9 mouse cellular contexts compared by ENCODE assay signal in genomic region chr10:81041458-81042175, GRCm38 (mm10). TPM values are rescaled to one million over a fixed set of nuclear protein-coding genes. Genes with fewer than 3 reads are reported as not detected.
A peak's percentile ranks its signal among the peaks of the same experiment; 100 is the strongest.
DNase-seq lines count a peak whose midpoint lies in the region; ATAC-seq and TF ChIP-seq lines count a peak whose summit lies in the region.
"Had no signal": no experiment of that assay in that cellular context is flagged by ENCODE, and none has a peak within 500 bp of the region (broad histone marks: within the 10 kb centered on the region; RNA-seq: fewer than 3 reads in every experiment).

No protein-coding gene starts in this region.

- H3K4me2 ChIP-seq in hindbrain, embryonic 12.5 days (replicated peaks): no peak overlapping the region
- H3K4me2 ChIP-seq: embryonic facial prominence, embryonic 12.5 days had no signal

- TF ChIP-seq EP300 in ES-Bruce4 (IDR thresholded peaks at IDR 0.05; ENCODE audit: insufficient read depth, low read depth, low read length): no peak

- H3K9me3 ChIP-seq in hindbrain, embryonic 10.5 days: no peaks in the 10 kb centered on the region
- no peaks in the 10 kb centered on the region for H3K9me3 ChIP-seq in hindbrain, embryonic 12.5 days (replicated peaks)
- no peaks in the 10 kb centered on the region for H3K9me3 ChIP-seq in ES-Bruce4 (replicated peaks; ENCODE audit: control insufficient read depth, insufficient read depth, low read length, poor library complexity, severe bottlenecking)
- H3K9me3 ChIP-seq: embryonic facial prominence, embryonic 12.5 days had no signal

- H3K4me1 ChIP-seq in hindbrain, embryonic 10.5 days (replicated peaks): peaks cover 12% of the 10 kb centered on the region
- peaks cover 7% of the 10 kb centered on the region for H3K4me1 ChIP-seq in hindbrain, embryonic 12.5 days
- H3K4me1 ChIP-seq in ES-Bruce4 (ENCODE audit: control insufficient read depth, insufficient read depth, low read length): no peaks in the 10 kb centered on the region
- 0 out of 2 replicates have a peak, but pooled peaks cover 6% of the 10 kb centered on the region for H3K4me1 ChIP-seq in cerebellum, adult 2 months (ENCODE audit: control insufficient read depth, insufficient read depth, low read length)
- H3K4me1 ChIP-seq: embryonic facial prominence, embryonic 12.5 days had no signal

- no peak overlapping the region for H3K27ac ChIP-seq in hindbrain, embryonic 10.5 days
- no peak overlapping the region for H3K27ac ChIP-seq in hindbrain, embryonic 12.5 days
- H3K27ac ChIP-seq in ES-Bruce4 (ENCODE audit: insufficient read depth, low read length): no peak overlapping the region
- no peak overlapping the region for H3K27ac ChIP-seq in cerebellum, adult 2 months (ENCODE audit: insufficient read depth, low read length)
- H3K27ac ChIP-seq: embryonic facial prominence, embryonic 12.5 days had no signal

- WGBS in hindbrain, embryonic 10.5 days: 37% methylated on average over 13 of the region's 13 CpGs
- WGBS in hindbrain, embryonic 12.5 days: 31% methylated on average over 13 of the region's 13 CpGs
- 26% methylated on average over 13 of the region's 13 CpGs for WGBS in cerebellum, adult 2 months

- no peak overlapping the region for H3K9ac ChIP-seq in hindbrain, embryonic 12.5 days
- H3K9ac ChIP-seq in ES-Bruce4 (ENCODE audit: low read depth, poor library complexity, severe bottlenecking): no peak overlapping the region
- H3K9ac ChIP-seq: embryonic facial prominence, embryonic 12.5 days had no signal

- TF ChIP-seq CTCF in ES-Bruce4 (IDR thresholded peaks at IDR 0.05; ENCODE audit: low read depth, low read length): peak; percentile 94
- TF ChIP-seq CTCF in cerebellum, adult 2 months (IDR thresholded peaks at IDR 0.05; ENCODE audit: borderline replicate concordance, insufficient read depth, low read depth, low read length): peak; percentile 93

- H3K27me3 ChIP-seq in hindbrain, embryonic 10.5 days (ENCODE audit: insufficient read depth, poor library complexity, severe bottlenecking): no peaks in the 10 kb centered on the region
- H3K27me3 ChIP-seq in hindbrain, embryonic 12.5 days: no peaks in the 10 kb centered on the region
- H3K27me3 ChIP-seq in ES-Bruce4 (ENCODE audit: control insufficient read depth, insufficient read depth, low read length, poor library complexity, severe bottlenecking): no peaks in the 10 kb centered on the region
- H3K27me3 ChIP-seq in cerebellum, adult 2 months (ENCODE audit: control insufficient read depth, insufficient read depth, low read length): no peaks in the 10 kb centered on the region
- H3K27me3 ChIP-seq: embryonic facial prominence, embryonic 12.5 days had no signal

- no peak for TF ChIP-seq POLR2A in ES-Bruce4 (IDR thresholded peaks at IDR 0.05; ENCODE audit: insufficient read depth, low read length)
- TF ChIP-seq POLR2A in cerebellum, adult 2 months (IDR thresholded peaks at IDR 0.05; ENCODE audit: borderline replicate concordance, insufficient read depth, low read length): no peak

- no peak overlapping the region for H3K4me3 ChIP-seq in hindbrain, embryonic 10.5 days
- H3K4me3 ChIP-seq in hindbrain, embryonic 12.5 days: no peak overlapping the region
- H3K4me3 ChIP-seq in ES-Bruce4 (ENCODE audit: low read depth, low read length): no peak overlapping the region
- no peak overlapping the region for H3K4me3 ChIP-seq in cerebellum, adult 2 months (replicated peaks; ENCODE audit: insufficient read depth, low read depth, low read length)
- H3K4me3 ChIP-seq: embryonic facial prominence, embryonic 12.5 days had no signal

- DNase-seq in hindbrain, embryonic 10.5 days (ENCODE audit: low spot score): peak; percentile 75
- peak; percentile 72 to 84 for DNase-seq in cerebellum, adult 2 months
- peak; percentile 75 for DNase-seq in gastrocnemius, postnatal 10 days
- peak; percentile 76 to 81 for DNase-seq in layer of hippocampus, postnatal 10 days (ENCODE audit: low spot score in 2 of 2)
- DNase-seq in mesoderm, embryonic 11.5 days (ENCODE audit: low read depth, low spot score): peak; percentile 74
- DNase-seq in testis, postnatal 10 days (ENCODE audit: low spot score): peak; percentile 84

- peaks cover 44% of the 10 kb centered on the region for H3K36me3 ChIP-seq in hindbrain, embryonic 10.5 days
- peaks cover 41% of the 10 kb centered on the region for H3K36me3 ChIP-seq in hindbrain, embryonic 12.5 days
- peaks cover 24% of the 10 kb centered on the region for H3K36me3 ChIP-seq in ES-Bruce4 (ENCODE audit: control insufficient read depth, insufficient read depth, low read length, poor library complexity, severe bottlenecking)

- no peak for ATAC-seq in hindbrain, embryonic 12.5 days (ENCODE audit: low FRiP score)

RNA-seq across cellular contexts. Expression of gene Slc39a3, which starts 4.4 kb away (rescaled TPM):
- polyA plus RNA-seq in hindbrain, embryonic 10.5 days (2016; fragmentation: Nextera tagmentation; extraction: Ambion mirVana): 16.9 and 26.7 TPM in 2 replicates
- polyA plus RNA-seq in hindbrain, embryonic 12.5 days (2016; fragmentation: Nextera tagmentation; extraction: Ambion mirVana): 33.8 and 37.0 TPM in 2 replicates
- 2.8 and 4.5 TPM in 2 replicates for polyA plus RNA-seq in ES-Bruce4 (2011; ENCODE audit: insufficient read depth, insufficient read length, low read depth, missing spikeins)
- 75.2 and 77.0 TPM in 2 replicates for polyA plus RNA-seq in cerebellum, adult 2 months (2012; rRNA removed)
- total RNA-seq in gastrocnemius, postnatal 10 days (2021): 10 to 100 TPM; 11.5 to 13.3 TPM
- 10 to 100 TPM; 57.3 to 66.0 TPM for total RNA-seq in layer of hippocampus, postnatal 10 days (2021)

RNA-seq across cellular contexts. Expression of gene Diras1, which starts 16.2 kb away (rescaled TPM):
- 4.6 and 9.8 TPM in 2 replicates for polyA plus RNA-seq in hindbrain, embryonic 10.5 days (2016; fragmentation: Nextera tagmentation; extraction: Ambion mirVana)
- polyA plus RNA-seq in hindbrain, embryonic 12.5 days (2016; fragmentation: Nextera tagmentation; extraction: Ambion mirVana): 16.4 and 16.7 TPM in 2 replicates
- 0.27 and 0.90 TPM in 2 replicates for polyA plus RNA-seq in ES-Bruce4 (2011; ENCODE audit: insufficient read depth, insufficient read length, low read depth, missing spikeins)
- 126 and 136 TPM in 2 replicates for polyA plus RNA-seq in cerebellum, adult 2 months (2012; rRNA removed)
- total RNA-seq in gastrocnemius, postnatal 10 days (2021): under 1 TPM; 0.27 to 0.87 TPM
- total RNA-seq in layer of hippocampus, postnatal 10 days (2021): 100 to 1,000 TPM in 1 of 2 experiments, 10 to 100 TPM in 1; 92.4 to 110 TPM

RNA-seq across cellular contexts. Expression of gene Sgta, which starts 18.4 kb away (rescaled TPM):
- polyA plus RNA-seq in hindbrain, embryonic 10.5 days (2016; fragmentation: Nextera tagmentation; extraction: Ambion mirVana): 276 and 320 TPM in 2 replicates
- 259 and 269 TPM in 2 replicates for polyA plus RNA-seq in hindbrain, embryonic 12.5 days (2016; fragmentation: Nextera tagmentation; extraction: Ambion mirVana)
- polyA plus RNA-seq in ES-Bruce4 (2011; ENCODE audit: insufficient read depth, insufficient read length, low read depth, missing spikeins): 107 and 110 TPM in 2 replicates
- polyA plus RNA-seq in cerebellum, adult 2 months (2012; rRNA removed): 231 and 240 TPM in 2 replicates
- 10 to 100 TPM; 82.2 to 84.4 TPM for total RNA-seq in gastrocnemius, postnatal 10 days (2021)
- 100 to 1,000 TPM; 176 to 186 TPM for total RNA-seq in layer of hippocampus, postnatal 10 days (2021)

RNA-seq across cellular contexts. Expression of gene Gng7, which starts 26.9 kb away (rescaled TPM):
- 7.1 and 8.6 TPM in 2 replicates for polyA plus RNA-seq in hindbrain, embryonic 10.5 days (2016; fragmentation: Nextera tagmentation; extraction: Ambion mirVana)
- polyA plus RNA-seq in hindbrain, embryonic 12.5 days (2016; fragmentation: Nextera tagmentation; extraction: Ambion mirVana): 10.1 and 10.7 TPM in 2 replicates
- 4.1 TPM in 2 replicates for polyA plus RNA-seq in ES-Bruce4 (2011; ENCODE audit: insufficient read depth, insufficient read length, low read depth, missing spikeins)
- polyA plus RNA-seq in cerebellum, adult 2 months (2012; rRNA removed): 21.0 and 23.0 TPM in 2 replicates
- 1 to 10 TPM; 1.7 to 2.0 TPM for total RNA-seq in gastrocnemius, postnatal 10 days (2021)
- total RNA-seq in layer of hippocampus, postnatal 10 days (2021): 100 to 1,000 TPM; 145 to 156 TPM

RNA-seq across cellular contexts. Expression of gene Thop1, which starts 28.2 kb away (rescaled TPM):
- 85.4 and 106 TPM in 2 replicates for polyA plus RNA-seq in hindbrain, embryonic 10.5 days (2016; fragmentation: Nextera tagmentation; extraction: Ambion mirVana)
- 57.5 and 58.0 TPM in 2 replicates for polyA plus RNA-seq in hindbrain, embryonic 12.5 days (2016; fragmentation: Nextera tagmentation; extraction: Ambion mirVana)
- 77.4 and 81.3 TPM in 2 replicates for polyA plus RNA-seq in ES-Bruce4 (2011; ENCODE audit: insufficient read depth, insufficient read length, low read depth, missing spikeins)
- polyA plus RNA-seq in cerebellum, adult 2 months (2012; rRNA removed): 54.7 and 55.3 TPM in 2 replicates
- total RNA-seq in gastrocnemius, postnatal 10 days (2021): 10 to 100 TPM; 26.4 to 27.1 TPM
- total RNA-seq in layer of hippocampus, postnatal 10 days (2021): 10 to 100 TPM; 56.3 to 57.6 TPM
